Mouse (Mus musculus): ENCODE results near the gene Pla2g4a.

DNA sequence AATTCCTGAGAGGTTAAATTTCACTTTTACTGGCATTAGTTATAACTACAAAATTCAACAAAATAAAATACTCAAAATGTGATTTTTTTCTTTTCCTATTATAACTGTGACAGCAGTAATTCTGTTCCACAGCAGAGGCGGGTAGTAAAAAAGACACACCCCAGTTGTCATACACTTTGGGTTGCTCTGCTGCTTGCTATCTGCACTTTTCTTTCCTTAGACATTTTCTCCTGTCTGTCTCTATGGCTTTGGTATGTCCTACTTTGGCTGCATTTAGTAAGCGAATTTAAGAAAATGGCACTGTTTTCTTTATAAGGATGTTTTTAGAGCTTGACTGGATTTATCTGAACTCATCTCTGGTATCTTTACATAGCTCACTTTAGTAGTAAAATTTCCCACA lies 98.9 kb downstream of the Pla2g4a start:
- TF ChIP-seq CTCF (IDR thresholded peaks at IDR 0.05; ENCODE audit: low read depth, low read length): no peak
- TF ChIP-seq TAL1 (conservative IDR thresholded peaks at IDR 0.05; ENCODE audit: low read depth, low read length): no peak
- TF ChIP-seq POLR2AphosphoS5 (IDR thresholded peaks at IDR 0.05; ENCODE audit: insufficient replicate concordance, low read depth, low read length): no peak
- no peak for TF ChIP-seq GATA1 (IDR thresholded peaks at IDR 0.05; ENCODE audit: borderline replicate concordance, low read length)

Data from G1E (cell line).